Mouse (Mus musculus) CH12.LX (cell line): Measurements from ENCODE around the gene Slc2a5.

Experiments
- CTCF ChIP-seq, 2 experiments: IDR thresholded peaks in 1 of 2; conservative IDR thresholded peaks in 1 of 2; 2 replicates each; pipeline ENCODE4 v1.5.1; 2011 to 2012; ENCODE audit warnings: low read depth in 2 of 2, low read length in 2 of 2, improper control_type of control experiment in 1 of 2, inconsistent platforms in 1 of 2, mild to moderate bottlenecking in 1 of 2, moderate library complexity in 1 of 2
- E2F4 ChIP-seq: IDR thresholded peaks from 2 replicates; pipeline ENCODE4 v1.6.1; 2011; ENCODE audit warnings: low read depth, low read length, improper control_type of control experiment; ENCODE audit not compliant: insufficient replicate concordance
- EP300 ChIP-seq: IDR thresholded peaks from 2 replicates; pipeline ENCODE4 v1.6.1; 2011; ENCODE audit warnings: low read length, improper control_type of control experiment
- HCFC1 ChIP-seq: IDR thresholded peaks from 2 replicates; pipeline ENCODE4 v1.6.1; 2012; ENCODE audit warnings: low read depth, mild to moderate bottlenecking, inconsistent platforms, low read length, improper control_type of control experiment
- MAFK ChIP-seq: IDR thresholded peaks from 2 replicates; pipeline ENCODE4 v1.6.1; 2011; ENCODE audit warnings: low read length, improper control_type of control experiment; ENCODE audit not compliant: insufficient replicate concordance
- NELFE ChIP-seq: IDR thresholded peaks from 2 replicates; pipeline ENCODE4 v1.6.1; 2011; ENCODE audit warnings: low read depth, low read length, improper control_type of control experiment
- POLR2A ChIP-seq: IDR thresholded peaks from 2 replicates; pipeline ENCODE4 v1.6.1; 2011; ENCODE audit warnings: low read depth, mild to moderate bottlenecking, improper control_type of control experiment, low read length
- RAD21 ChIP-seq: IDR thresholded peaks from 2 replicates; pipeline ENCODE4 v1.6.1; 2011; ENCODE audit warnings: low read depth, mild to moderate bottlenecking, low read length, improper control_type of control experiment, moderate library complexity
- SIN3A ChIP-seq: IDR thresholded peaks from 2 replicates; pipeline ENCODE4 v1.6.1; 2012; ENCODE audit warnings: low read length, improper control_type of control experiment, inconsistent platforms
- SMC3 ChIP-seq: IDR thresholded peaks from 2 replicates; pipeline ENCODE4 v1.6.1; 2011; ENCODE audit warnings: low read depth, low read length, improper control_type of control experiment
- TBP ChIP-seq: conservative IDR thresholded peaks from 2 replicates; pipeline ENCODE4 v1.6.1; 2011; ENCODE audit warnings: low read depth, low read length, improper control_type of control experiment
- TCF12 ChIP-seq: IDR thresholded peaks from 2 replicates; pipeline ENCODE4 v1.6.1; 2014; ENCODE audit warnings: low read depth, mild to moderate bottlenecking, inconsistent platforms, low read length, improper control_type of control experiment
- UBTF ChIP-seq: IDR thresholded peaks from 2 replicates; pipeline ENCODE4 v1.6.1; 2012; ENCODE audit warnings: low read depth, mild to moderate bottlenecking, inconsistent platforms, low read length, improper control_type of control experiment, moderate library complexity
- ZC3H11A ChIP-seq: IDR thresholded peaks from 2 replicates; pipeline ENCODE4 v1.6.1; 2012; ENCODE audit warnings: low read depth, mild to moderate bottlenecking, inconsistent platforms, low read length, improper control_type of control experiment

GRCm38 (mm10) chr4:150137368-150138083 lies 18.4 kb downstream of the Slc2a5 start:
- TF ChIP-seq EP300 = no peak
- TF ChIP-seq POLR2A = no peak
- no peak for TF ChIP-seq CTCF (conservative IDR thresholded peaks at IDR 0.05 in 1 of 2, IDR thresholded peaks at IDR 0.05 in 1 of 2; ENCODE audit: low read depth in 2 of 2, low read length in 2 of 2)
- no peak for TF ChIP-seq TBP
- TF ChIP-seq SMC3 = no peak
- no peak; the same call in 1 of the 2 replicates for TF ChIP-seq SIN3A
- TF ChIP-seq HCFC1 = no peak
- no peak for TF ChIP-seq NELFE
- TF ChIP-seq TCF12 = no peak
- no peak for TF ChIP-seq ZC3H11A
- no peak for TF ChIP-seq RAD21
- no peak for TF ChIP-seq MAFK
- TF ChIP-seq E2F4 = no peak
- TF ChIP-seq UBTF = no peak
